Mouse (Mus musculus) embryo, embryonic 9.5 days (tissue): Measurements from ENCODE around the gene Dennd4c.

Source experiments
- DNase-seq: peaks from one replicate; pipeline ENCODE4 v3.0.0-alpha.2; 2017; ENCODE audit errors: extremely low spot score

Dennd4c gene

DNA sequence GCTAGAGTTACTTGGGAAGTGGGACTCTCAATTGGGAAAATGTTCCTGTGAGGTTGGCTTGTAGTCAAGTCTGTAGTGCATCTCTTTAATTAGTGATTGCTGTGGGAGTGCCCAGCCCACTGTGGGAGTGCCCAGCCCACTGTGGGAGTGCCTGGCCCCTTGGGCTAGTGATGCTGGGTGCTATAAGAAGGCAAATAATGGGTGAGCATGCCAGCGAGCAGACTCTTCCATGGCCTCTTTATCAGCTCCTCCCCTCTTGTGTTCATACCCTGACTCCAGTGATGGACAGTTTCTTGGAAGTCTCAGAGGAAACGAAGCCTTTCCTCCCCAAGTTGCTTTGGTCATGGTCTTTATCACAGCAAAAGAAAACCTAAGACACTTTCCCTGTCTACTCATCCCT is 134.1 kb downstream of the Dennd4c start:
- DNase-seq, result no peak

DNA sequence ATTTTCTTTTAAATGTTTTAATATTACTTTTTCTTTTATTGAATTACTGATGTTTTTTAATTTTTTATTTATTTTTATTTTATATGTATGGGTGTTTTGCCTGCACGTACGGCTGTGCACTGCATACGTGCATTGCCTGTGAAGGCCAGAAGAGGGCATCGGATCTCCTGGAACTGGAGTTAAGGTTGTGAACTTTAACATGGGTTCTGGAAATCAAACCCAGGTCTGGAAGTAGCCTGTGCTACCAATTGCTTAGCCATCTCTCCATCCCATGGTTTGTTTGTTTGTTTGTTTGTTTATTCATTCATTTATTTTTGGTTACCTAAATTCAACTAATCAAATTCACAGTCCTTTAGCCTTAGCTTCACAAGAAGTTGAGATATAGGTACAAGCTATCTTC is 136.6 kb downstream of the Dennd4c start:
- peak; percentile 45 for DNase-seq

DNA sequence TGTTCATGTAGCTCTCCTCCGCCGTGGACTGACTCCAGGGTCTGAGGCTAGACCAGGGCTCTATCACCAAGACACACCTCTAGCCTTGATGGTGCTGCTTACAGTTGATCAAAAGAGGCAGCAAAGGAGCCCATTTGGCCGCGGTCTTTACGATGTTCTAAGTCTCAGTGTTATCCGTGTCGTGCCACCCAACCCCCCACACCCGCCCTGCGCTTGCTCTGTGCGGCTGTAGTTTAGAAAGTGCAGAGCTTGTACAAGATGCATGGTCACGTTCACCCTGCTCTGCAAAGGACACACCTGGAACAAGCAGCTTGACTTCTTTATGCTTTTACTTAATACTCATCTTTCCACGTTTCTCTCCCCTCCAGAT is 137.4 kb downstream of the Dennd4c start:
- peak; percentile 29 for DNase-seq

DNA sequence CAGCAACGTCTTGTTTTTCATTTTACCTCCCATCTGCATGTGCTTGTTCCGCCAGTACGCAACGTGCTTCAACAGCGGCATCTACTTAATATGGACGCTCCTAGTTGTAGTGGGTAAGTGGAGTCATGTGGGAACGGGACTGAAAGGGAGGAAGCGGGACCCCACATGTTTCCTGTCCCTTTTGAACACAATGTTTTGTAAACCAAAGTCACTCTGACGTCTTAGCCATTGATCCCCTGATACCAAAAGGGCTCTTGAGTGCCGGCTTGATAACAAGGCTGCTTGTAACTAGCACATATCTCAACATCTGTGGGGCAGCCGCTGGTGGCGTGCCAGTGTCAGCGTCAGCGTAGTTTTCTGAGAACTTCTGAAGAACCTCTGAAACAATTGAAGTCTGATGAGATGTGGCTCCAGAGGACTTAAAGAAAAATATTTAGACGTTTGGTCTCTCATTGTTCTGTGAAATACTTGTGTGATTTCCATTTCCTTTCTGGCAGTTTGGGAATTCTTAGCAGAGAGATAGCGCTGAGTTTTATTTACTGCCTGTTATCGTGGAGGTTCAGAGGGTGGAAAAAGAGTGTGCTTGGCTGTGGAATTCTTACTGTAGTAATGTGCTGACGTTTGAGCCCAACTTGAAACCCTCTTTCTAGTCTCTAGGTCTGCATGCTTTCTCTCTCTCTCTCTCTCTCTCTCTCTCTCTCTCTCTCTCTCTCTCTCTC is 138.0 kb downstream of the Dennd4c start:
- peak; percentile 25 for DNase-seq

GRCm38 (mm10) chr4:86887879-86888278 is 139.5 kb downstream of the Dennd4c start:
- DNase-seq, result no peak

- DNase-seq, result no peak
These were observed 149.1 kb downstream of the Dennd4c start for GRCm38 (mm10) chr4:86897411-86897810.

- DNase-seq, result peak; percentile 45
These were observed 150.6 kb downstream of the Dennd4c start for GRCm38 (mm10) chr4:86898791-86899474.
